Mouse (Mus musculus): ENCODE measurements at regions not wholly inside any gene's neighbourhood (a gene's known extent, or its start where the extent isn't known, plus 50 kb on each side); places are given as distances from the start of the nearest gene placed in this dataset.

DNA sequence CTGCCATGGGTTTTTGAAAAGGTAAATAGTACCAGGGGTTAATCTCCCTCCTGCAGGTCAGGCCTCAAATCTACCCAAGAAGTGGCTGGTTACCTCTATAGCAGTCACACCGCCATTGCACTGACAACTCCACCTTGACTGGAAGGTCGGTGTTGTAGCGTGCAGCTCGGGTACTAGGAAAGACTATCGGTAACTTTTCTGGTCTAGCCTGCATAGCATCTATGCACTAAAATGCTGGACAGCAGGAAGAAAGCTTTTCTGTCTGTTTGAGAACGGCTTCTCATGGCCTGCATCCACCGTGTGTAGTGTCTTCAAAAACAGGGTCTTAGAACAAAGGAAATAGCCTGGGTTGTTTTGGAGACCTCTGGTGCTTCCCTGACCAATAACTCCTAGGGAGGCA, 88.8 kb downstream of the Bms1 start:
- no peak for ATAC-seq (replicated peaks; ENCODE audit: poor library complexity, severe bottlenecking)

DNA sequence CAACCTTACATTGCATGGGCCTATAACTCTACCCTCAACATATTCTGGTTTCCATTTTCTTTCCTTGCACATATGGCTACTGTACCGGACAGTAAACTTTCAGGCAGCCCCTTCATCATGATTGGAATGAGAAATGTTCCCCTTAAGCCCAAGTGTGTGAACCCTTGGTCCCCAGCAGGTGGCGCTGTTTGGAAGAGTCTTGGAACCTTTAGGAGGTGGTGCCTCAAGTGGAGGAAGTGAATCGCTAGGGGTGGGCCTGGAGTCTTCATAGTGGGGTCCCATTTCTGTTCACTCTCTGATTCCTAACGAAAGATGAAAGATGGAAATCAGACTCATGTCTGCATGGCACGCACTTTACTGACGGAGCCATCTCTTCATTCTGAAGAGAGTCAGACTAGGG, 91.8 kb downstream of the Bms1 start:
- ATAC-seq (replicated peaks; ENCODE audit: poor library complexity, severe bottlenecking), result peak; percentile 76

DNA sequence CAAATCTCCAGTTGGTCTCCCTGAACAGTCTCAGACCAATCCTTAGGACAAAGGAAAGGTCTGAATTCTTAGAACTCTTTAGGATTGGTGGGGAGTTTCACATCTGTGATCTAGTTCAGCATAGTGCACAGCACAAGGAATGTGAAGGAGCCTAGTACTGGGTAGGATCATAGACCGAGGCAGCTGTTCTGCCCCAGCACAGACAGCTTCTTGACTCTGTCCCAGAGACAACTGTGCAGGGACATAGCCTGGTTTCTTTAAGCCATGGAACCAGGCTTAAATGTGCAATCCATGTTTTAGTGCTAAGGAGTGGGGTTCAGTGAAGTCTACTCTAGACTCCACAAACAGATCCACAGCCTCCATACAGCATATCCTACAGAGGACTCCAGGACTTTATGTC, 93.6 kb downstream of the Bms1 start:
- no peak for ATAC-seq (replicated peaks; ENCODE audit: poor library complexity, severe bottlenecking)

DNA sequence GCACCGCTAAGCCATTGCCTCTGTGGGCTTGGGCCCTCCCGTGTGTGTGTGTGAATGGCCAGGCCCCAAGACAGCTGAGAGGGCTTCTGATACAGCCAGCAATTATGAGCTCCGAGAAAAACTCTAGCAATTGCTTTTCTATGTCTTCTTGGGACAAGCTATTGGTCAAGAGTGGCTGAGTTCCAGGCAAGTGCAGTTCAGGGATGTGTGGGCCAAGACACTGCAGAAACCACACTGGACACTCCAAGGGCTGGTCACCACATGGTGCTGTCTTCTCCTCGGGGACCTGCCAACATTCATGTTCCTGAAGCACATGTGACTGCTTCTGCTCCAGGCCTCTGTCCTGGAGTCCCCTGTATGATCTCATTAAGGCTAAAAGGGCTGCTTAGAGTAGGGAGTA, 94.7 kb downstream of the Bms1 start:
- ATAC-seq (replicated peaks; ENCODE audit: poor library complexity, severe bottlenecking), result no peak

DNA sequence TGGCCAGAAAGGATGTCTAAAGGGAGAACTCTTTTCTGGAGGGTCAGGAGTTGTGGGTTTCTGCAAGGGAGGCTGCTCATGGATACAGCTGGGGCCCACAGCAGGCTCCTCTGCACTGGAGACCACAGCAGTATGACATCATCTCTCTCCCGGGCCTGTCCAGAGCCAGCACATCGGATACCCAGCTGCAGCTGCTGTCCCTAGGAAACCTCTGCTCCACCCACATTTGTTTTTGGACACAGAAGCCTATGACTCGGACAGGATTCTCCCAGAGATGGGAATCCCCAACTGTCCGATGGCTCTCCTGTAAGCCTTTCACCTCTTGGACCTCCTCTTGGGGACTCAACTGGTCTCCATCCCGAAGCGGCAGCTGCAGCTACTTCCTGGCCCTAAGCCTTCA, 96.2 kb downstream of the Bms1 start:
- ATAC-seq (replicated peaks; ENCODE audit: poor library complexity, severe bottlenecking), result no peak

DNA sequence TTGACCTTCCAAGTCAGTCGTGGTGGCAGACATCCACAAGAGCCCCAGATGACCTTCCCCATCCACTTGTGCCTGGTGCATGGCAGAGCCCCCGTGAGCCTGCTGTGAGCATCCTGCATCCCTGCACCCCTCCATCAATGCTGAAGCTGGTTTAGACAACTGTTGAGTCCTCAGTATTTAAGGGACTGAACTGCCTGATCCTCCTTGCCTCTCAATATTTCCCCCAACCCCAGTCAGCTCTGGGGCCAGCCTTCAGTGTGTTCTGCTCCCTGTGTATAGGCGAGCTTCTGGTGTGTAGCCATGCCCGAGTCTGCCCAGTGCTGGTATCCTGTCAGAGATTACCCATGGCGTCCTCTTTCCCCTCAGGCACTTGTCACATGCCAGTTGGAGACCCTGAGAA, 96.6 kb downstream of the Bms1 start:
- no peak for ATAC-seq (replicated peaks; ENCODE audit: poor library complexity, severe bottlenecking)

DNA sequence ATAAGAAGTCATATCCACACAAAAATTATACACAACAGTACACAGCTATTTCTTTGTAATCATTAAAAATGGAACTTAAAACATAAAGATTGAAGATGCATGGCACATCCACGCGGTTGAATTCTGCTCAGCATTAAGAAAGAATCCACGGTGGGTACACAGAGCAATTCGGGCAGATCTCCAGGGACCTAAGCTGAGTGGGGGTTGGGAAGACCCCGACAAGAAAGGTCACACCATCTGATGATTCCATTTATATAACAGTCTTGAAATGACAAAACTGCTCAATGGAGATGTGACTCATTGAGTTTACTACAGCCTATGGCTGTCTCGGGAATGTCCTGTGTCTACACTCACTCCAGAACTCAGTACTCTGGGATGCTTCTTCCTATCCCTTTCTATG, 97.2 kb downstream of the Bms1 start:
- ATAC-seq (replicated peaks; ENCODE audit: poor library complexity, severe bottlenecking), result no peak

DNA sequence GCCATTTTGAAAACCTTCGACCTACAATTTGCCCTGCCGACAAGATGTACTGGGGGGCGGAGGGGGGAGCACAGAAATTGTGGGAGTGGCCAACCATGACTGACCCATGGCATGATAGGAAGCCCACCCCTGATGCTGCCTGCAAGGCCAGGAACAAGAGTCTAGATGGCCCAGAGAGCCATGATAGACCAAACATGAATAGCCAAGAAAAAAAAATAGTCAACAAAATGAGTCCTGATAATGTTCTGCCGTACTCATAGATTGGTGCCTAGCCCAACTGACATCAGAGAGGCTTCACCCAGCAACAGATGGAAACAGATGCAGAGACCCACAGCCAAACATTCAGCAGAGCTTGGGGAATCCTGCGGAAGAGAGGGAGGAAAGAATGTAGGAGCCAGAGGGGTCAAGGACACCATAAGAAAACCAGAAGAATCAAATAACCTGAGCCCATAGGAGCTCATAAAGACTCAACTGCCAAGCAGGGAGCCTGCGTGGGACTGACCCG, 99.2 kb downstream of the Bms1 start:
- no peak for ATAC-seq (replicated peaks; ENCODE audit: poor library complexity, severe bottlenecking)

DNA sequence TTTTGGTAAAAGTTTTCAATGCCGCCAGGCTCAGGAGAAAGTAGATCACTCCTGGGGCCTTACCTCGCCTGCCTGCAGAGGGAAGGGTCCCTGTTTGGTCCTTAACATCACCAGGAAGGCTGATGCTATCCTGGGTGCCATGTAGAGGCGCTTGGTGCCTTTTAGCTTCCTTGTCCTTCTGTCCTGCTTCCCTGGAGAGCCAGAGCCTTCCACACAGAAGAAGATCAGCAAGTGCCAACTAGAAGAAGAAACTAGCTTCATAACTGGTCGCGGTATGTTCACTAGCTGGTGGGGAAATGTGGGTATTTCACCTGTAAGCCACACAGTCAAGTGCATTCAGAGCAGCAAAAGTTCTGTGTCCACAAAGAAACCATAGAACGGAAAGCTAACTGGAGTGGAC, 103.4 kb downstream of the Bms1 start:
- ATAC-seq (replicated peaks; ENCODE audit: poor library complexity, severe bottlenecking), result no peak

DNA sequence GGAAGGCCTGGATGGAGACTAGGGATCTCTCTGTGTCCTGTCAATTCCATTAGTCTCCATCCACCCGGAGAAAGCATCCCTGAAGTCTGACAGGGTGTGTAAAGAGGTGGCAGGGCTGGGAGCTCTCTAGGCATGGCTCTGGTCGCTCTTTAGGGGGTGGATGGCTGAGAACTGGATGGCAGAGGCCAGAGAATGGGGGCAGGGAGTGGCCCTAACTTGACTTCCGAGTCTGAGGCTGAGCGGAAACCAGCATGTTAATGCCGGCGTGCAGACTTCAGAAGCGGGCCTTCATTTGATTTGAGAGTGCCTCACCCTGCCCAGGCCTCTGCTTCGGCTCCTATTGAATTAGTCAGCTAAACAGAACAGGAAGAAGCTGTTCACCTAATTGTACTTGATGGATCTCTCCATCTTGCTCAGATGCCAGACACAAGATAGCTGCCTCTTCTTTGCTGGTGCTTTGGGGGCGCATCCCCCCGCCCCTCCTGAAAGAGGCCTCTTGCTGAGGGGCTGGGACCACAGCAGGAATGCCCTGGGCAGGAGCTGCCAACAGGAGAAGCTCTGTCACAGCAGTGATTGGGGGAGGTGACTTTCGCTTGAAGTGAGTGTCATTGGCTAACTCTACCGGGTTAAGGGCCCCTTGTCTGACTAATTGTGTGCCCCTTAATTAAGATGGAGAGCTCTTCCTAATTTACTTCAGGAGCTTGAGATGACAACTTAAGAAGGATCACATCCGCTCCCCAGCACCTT, 104.2 kb downstream of the Bms1 start:
- ATAC-seq (replicated peaks; ENCODE audit: poor library complexity, severe bottlenecking), result peak; percentile 40; the same call in 1 of the 2 replicates

DNA sequence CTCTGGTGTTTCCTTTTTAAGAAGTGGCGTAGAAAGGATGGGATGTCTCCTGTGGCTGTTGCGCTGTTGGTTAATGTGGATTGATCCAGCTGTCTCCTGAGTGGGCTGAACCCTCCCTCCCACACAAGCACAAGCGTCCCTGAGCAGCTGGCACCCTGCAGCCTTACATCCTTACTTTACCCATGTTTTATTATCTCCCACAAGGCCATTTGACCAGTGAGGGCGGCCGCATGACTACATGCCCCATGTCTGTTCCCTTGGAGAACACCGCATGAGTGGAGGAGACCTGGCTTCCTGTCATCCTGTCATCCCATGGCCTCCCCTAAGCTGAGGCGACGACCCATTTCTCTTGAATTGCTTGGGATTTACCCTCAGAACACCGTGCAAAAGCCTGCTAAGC, 108.2 kb downstream of the Bms1 start:
- ATAC-seq (replicated peaks; ENCODE audit: poor library complexity, severe bottlenecking), result no peak

DNA sequence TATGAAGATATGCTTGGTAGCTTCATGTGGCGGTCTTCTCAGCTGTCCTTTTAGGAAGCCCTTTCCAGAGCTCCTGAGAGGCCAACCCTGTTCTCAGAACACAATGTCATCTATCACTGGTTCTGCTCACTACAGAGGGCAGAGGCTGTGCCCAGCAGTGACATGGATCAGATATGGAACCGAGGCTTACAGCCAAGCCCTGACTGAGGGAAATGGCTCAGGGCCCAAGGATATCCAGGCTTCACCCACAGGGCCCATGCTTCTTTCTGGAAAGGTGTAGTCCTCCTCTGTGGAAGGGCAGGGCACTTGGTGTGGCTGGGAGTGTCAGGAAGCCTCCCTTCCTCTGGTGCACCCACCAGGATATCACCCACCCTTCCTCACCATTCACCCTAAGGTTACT, 109.4 kb downstream of the Bms1 start:
- no peak for ATAC-seq (replicated peaks; ENCODE audit: poor library complexity, severe bottlenecking)

DNA sequence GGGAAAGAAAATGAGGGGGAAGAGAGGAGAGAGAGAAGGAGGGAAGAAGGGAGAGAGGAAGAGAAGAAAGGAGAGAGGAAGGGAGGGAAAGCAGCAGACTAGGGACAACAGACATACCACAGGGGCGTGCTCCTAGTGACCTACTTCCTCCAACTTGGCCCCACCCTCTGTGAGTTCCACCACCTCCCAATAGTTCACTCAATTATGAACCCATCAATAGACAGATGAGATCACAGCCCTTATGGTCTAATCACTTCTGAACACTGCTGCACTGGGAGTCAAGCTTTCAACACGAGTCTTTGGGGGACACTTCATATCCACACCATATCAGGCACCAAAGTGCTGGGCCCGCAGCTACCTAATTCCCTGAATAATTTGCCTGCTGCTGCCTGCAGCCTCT, 110.7 kb downstream of the Bms1 start:
- ATAC-seq (replicated peaks; ENCODE audit: poor library complexity, severe bottlenecking), result no peak

DNA sequence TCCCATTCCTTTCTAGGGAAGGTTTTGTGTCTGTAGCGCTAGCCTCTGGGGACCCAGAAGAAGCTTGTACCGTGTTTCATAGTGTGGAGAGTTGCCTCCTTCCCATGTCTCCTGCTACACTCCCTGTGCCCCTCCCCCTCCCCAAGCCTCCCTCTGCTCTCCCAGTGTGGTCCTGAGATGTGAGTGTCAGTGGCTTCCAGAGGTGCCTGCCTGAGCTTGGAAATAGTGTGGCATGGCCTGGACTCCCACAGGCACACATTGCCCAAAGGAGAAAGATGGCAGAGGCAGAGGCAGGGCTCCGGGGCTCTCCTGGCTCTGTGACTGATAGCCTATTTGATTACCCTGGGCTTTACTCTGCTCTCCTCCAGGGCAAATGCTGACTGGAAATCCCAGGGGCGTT, 110.0 kb upstream of the Ret start:
- no peak for ATAC-seq (replicated peaks; ENCODE audit: poor library complexity, severe bottlenecking)

DNA sequence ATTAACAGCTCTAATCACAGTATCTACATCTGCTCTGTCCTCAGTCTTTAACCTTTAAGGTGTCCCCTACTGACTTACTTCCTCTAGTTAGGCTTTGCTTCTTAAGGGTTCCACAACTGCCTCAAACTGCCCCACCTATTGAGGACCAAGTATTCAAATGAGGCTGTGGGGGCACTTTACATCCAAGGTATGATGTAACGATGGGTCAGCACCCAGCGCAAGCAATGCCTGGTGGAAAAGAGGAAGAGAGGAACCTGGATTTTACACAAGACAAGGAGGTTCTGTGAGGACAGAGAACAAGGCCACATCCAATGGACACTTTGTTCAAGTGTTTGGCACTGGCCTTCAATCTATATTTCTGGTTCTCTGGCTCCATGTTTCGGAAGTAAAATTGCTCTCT, 107.7 kb upstream of the Ret start:
- peak; percentile 68 for ATAC-seq (replicated peaks; ENCODE audit: poor library complexity, severe bottlenecking)

DNA sequence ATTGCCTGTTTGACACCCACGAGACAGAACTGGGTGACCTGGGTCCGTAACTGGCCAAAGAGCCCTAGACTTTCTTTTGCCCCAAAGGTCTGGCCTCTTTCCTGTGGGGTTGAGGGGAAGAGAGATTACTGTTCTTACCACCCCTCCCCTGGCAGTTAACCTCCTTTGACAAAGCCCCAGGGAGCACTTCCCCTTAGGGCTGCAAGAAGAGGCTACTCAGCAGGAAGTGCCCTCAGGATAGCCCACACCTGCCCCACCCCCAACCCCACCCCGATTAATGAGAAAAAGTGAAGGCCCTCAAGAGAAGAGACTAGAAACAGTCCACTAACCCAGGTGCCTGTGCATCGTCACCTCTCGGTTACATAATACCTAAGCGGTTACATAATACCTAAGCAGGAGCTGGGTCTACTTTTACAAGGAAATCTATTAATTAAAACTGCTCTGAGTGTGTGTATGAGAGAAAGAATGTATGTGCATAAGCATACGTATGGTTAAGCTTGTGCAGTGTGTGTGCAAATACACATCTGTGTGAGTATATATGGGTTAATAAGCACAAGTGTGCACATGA, 105.3 kb upstream of the Ret start:
- peak; percentile 92 for ATAC-seq (replicated peaks; ENCODE audit: poor library complexity, severe bottlenecking)

DNA sequence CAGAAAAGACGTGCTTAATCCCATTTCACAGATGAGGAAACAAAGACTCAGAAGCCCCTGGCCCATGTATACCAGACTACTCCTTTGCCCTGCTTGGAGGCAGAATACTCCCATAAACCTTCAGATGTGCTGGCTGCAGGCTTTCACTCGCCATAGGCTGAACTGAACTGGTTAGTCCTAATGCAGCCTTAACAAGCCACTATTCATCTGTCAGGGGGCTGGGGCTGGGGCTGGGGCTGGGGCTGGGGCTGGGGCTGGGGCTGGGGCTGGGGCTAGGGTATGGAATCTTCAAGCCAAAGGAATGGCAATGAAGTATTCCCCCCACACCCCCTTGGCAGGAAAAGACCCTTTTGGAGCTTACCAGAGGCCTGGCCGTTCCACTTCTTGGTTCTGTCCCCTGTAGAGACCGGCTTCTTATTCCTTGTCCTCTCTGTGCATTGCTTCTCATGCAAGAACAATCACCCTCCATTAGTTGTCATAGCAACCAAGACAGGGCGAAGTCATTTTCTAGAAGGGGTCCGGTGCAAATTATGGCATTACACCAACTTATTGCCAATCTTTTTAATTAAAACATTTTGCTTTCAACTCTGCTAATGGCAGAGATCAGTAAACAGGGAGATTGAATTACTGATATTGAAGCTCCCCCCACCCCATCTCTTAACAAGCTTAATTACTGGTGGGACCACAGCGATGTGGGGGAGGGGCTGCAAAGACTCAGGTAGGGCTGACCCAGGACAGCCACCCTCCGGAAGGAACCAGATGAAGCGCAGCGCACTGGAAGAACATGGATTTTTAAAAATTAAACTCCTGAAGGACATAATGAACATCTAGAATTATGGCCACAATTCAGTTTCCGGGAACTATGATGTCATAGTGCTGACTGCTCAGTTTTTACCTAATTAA, 104.6 kb upstream of the Ret start:
- ATAC-seq (replicated peaks; ENCODE audit: poor library complexity, severe bottlenecking), result no peak

DNA sequence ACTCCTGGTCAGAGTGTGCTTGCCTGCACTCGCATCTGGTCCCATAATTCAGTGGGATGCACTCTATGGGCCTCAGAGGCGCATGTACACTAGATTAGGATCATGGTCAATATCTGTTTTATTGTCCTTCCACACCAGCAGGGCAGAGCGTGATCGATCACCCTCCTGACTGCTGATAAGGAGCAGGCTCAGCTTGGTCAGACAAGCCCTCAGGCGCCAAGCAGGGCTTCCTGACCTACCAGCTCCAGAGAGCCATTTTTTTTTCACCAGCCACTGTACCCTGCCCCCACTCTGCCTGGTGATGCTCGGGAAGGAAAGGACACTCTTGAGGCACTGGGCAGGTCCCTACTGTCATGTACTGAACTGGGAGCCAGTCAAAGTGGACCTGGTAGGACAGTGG, 103.3 kb upstream of the Ret start:
- ATAC-seq (replicated peaks; ENCODE audit: poor library complexity, severe bottlenecking), result no peak

DNA sequence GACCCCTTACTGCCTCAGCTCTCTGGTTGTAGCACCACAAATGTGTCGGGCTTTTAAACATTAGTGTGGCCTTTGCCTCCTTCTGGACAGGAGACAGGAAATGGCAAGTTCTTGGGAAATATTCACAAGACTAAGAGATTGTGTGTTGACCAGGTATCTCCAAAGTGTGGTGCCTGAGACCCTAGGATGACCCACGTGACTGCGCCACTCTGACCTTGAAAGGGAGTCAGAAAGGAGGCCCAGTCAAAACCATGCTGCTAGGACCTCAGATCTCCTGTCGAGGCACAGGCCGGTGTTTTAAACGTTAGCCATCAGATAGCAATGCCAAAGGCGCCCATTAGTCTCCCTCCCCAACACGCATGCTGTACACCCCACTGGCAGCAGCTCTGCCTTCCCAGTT, 100.1 kb upstream of the Ret start:
- ATAC-seq (replicated peaks; ENCODE audit: poor library complexity, severe bottlenecking), result no peak

DNA sequence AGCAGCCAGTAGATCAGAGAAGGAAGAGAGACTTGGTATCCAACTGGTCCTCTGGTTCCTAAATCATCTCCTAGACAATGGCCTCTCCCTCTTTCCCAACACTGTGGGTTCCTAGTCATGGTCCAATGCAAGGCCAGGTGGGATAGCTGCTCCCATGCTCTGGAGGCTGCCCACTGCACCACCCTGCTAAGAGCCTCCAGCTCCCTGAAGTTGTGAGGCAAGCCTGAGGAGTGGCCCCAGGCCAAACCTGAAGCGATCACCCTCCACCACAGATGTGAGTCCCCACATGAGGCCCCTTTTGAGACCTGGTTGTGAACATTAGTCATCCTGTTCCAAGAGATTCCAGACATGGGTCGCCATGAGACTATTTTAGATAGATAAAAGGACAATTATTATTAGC, 96.5 kb upstream of the Ret start:
- no peak for ATAC-seq (replicated peaks; ENCODE audit: poor library complexity, severe bottlenecking)

DNA sequence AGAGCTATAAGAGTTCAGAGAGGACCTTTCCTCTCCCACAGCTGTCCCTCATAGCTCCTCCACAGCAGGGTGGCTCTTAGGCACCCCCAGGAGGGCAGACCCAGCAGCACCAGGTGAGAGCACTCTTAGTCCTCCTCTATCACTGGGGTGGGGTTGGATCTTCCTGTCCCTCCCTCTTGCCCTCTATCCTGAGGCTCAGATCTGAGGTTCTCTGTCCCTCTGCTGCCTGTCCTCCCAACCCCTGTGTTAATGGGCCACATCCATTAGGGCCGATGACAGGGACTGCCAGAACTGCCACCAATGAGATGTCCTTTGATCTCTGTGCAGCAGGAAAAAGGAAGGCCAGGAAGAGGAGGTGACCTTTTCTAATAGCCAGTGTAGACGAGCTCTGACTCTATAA, 95.4 kb upstream of the Ret start:
- no peak for ATAC-seq (replicated peaks; ENCODE audit: poor library complexity, severe bottlenecking)

Data from granulocyte monocyte progenitor cell, adult 5-6 weeks (primary cell).